Mouse (Mus musculus) bone marrow macrophage, adult 2 months (primary cell): Measurements from ENCODE around the gene Zfp385a.

ENCODE experiments used
- CTCF ChIP-seq: IDR thresholded peaks from 2 replicates; pipeline ENCODE4 v1.5.1; 2012; ENCODE audit warnings: low read depth, mild to moderate bottlenecking, low read length, moderate library complexity
- POLR2A ChIP-seq: IDR thresholded peaks from 2 replicates; pipeline ENCODE4 v1.6.1; 2012; ENCODE audit warnings: mild to moderate bottlenecking, low read depth, low read length, borderline replicate concordance

DNA sequence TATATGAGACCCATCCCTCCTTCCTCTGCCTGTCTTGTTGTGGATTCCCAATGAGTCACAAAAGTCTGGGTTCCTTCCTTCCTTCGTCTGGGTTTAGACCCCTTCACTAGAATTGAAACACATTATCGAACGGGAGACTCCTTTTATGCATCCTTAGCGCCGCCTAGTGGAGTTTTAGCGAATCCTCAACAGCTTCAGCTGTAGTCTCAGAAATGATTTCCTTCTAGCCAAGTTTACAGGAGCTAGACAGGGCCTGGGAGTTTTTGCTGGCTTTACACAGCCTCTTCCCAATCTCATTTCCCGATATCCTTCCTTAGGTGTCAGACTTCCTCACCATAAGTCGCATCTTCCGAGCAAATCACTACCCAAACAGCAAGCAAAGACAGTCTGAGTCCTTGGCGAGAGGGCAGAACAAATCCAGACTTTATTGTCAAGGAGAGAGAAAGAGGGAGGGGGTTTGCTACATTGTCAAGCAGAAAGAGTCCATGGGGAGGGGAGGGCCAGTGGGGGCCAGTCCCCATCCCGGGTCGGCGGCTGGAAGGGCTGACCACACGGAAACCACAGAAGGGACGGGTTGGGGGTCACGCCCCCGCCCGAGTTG lies 26.3 kb downstream of the Zfp385a start:
- TF ChIP-seq CTCF: no peak
- TF ChIP-seq POLR2A: no peak
